Mouse (Mus musculus) limb, embryonic 15.5 days (tissue): ENCODE data around the gene Prkci. TPM values are rescaled to one million over a fixed set of nuclear protein-coding genes. Genes with fewer than 3 reads are reported as not detected.
A peak's percentile ranks its signal among the peaks of the same experiment; 100 is the strongest.

ENCODE experiments used
- ATAC-seq: fragments of 200-750 bp; cut with Nextera tagmentation; 2 replicates; pipeline ENCODE4 v1.8.0; 2017; ENCODE audit warnings: low read depth, moderate TSS enrichment; ENCODE audit not compliant: insufficient number of reproducible peaks, low FRiP score, low TSS enrichment
- H3K27ac ChIP-seq: fragments of 300-500 bp; sonication (generic); 2 replicates; pipeline ENCODE4 v1.5.1; 2015; ENCODE audit warnings: moderate library complexity, mild to moderate bottlenecking, inconsistent platforms
- H3K27me3 ChIP-seq: fragments of 300-500 bp; sonication (generic); 2 replicates; pipeline ENCODE4 v1.6.1; 2015; ENCODE audit warnings: inconsistent platforms
- H3K36me3 ChIP-seq: fragments of 300-500 bp; sonication (generic); 2 replicates; pipeline ENCODE4 v1.6.1; 2015; ENCODE audit warnings: inconsistent platforms
- H3K4me1 ChIP-seq: fragments of 300-500 bp; sonication (generic); 2 replicates; pipeline ENCODE4 v1.6.1; 2015; ENCODE audit warnings: inconsistent platforms
- H3K4me2 ChIP-seq: fragments of 300-500 bp; sonication (generic); 2 replicates; pipeline ENCODE4 v1.6.1; 2015; ENCODE audit warnings: mild to moderate bottlenecking, inconsistent platforms
- H3K4me3 ChIP-seq: fragments of 300-500 bp; sonication (generic); 2 replicates; pipeline ENCODE4 v1.5.1; 2015; ENCODE audit warnings: mild to moderate bottlenecking, inconsistent platforms
- H3K9ac ChIP-seq: fragments of 300-500 bp; sonication (generic); 2 replicates; pipeline ENCODE4 v1.6.1; 2015; ENCODE audit warnings: inconsistent platforms
- H3K9me3 ChIP-seq: fragments of 300-500 bp; sonication (generic); 2 replicates; pipeline ENCODE4 v1.6.1; 2016; ENCODE audit warnings: inconsistent platforms
- WGBS: fragments of 180-500 bp; shearing (Covaris S2); methylation state at CpG from one replicate; pipeline ENCODE4 v1.1.7; 2015; 5-methylcytosine and 5-hydroxymethylcytosine counted together
- polyA plus RNA-seq: library from polyadenylated mRNA; unstranded; fragments of >200 nt; fragmentation: Nextera tagmentation; extraction: Ambion mirVana; gene quantifications from 2 replicates; pipeline ENCODE4 v1.2.1, GENCODE M21; 2015

The Prkci gene
- polyA plus RNA-seq, 1 experiment from 2014 or later: 38.6 TPM

DNA sequence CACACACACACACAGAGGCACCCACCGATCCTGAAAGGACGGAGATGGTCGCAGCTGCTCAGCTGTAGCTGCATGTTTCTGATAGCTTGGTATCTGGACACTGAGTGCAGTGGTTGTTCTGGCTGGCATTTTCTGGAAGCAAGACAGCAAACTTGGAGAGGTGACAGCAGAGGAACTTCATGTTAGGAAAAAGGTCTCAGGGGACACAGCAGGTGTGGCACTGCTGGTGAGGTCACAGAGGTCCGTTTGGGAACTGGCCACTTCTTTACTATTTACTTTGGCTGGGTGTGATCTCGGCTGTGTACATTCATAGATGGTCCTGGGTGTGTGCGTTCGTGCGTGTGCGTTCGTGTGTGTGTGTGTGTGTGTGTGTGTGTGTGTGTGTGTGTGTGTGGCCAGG, 83.9 kb downstream of the Prkci start:
- no peak overlapping the region for H3K4me3 ChIP-seq
- no peaks in the 10 kb centered on the region for H3K27me3 ChIP-seq
- H3K9me3 ChIP-seq: no peaks in the 10 kb centered on the region
- peaks cover 10% of the 10 kb centered on the region for H3K4me1 ChIP-seq
- no peak overlapping the region for H3K9ac ChIP-seq
- H3K4me2 ChIP-seq: no peak overlapping the region
- H3K36me3 ChIP-seq: no peaks in the 10 kb centered on the region
- no peak overlapping the region for H3K27ac ChIP-seq
- 74% methylated on average over 10 of the region's 10 CpGs for WGBS
- no peak for ATAC-seq

DNA sequence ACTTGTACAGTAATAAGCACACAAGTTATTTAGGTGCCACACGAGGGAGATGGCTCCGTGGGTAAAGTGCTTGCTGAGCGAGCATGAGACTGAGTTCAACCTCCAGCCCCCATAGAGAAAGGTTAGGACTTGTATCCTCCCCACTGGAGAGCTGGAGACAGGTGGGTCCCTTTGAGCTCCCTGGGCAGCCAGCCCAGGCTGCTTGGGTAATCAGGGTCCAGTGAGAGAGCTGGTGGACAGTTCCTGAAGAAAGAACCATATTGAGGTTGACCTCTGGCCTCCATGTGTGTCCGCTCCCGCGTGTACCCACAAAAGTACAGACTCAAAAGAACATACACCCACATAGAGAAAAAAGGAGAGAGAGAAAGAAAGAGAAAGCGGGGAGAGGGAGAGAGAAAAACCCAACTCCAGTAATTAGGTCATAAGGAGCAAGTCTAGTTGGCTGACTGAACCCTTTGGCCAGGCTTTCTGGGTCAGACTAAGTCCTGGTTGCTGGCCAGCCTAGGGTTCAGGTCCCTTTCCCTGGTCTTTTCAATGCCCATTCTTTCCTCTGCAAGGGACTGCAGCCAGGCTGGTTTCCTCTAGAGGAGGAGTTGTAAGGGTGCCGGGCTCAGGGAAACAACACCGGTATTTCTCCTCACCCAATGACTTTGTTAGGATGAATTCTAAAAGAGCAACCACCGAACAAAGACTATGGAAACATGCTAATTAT, 85.4 kb downstream of the Prkci start:
- Histone ChIP-seq H3K4me2 (no peak overlapping the region), H3K27me3 (no peaks in the 10 kb centered on the region), H3K27ac (no peak overlapping the region), H3K9me3 (no peaks in the 10 kb centered on the region), H3K9ac (no peak overlapping the region), H3K4me1 (peaks cover 13% of the 10 kb centered on the region), H3K4me3 (no peak overlapping the region), H3K36me3 (no peaks in the 10 kb centered on the region)
- 83% methylated on average over 10 of the region's 10 CpGs for WGBS
- no peak for ATAC-seq

DNA sequence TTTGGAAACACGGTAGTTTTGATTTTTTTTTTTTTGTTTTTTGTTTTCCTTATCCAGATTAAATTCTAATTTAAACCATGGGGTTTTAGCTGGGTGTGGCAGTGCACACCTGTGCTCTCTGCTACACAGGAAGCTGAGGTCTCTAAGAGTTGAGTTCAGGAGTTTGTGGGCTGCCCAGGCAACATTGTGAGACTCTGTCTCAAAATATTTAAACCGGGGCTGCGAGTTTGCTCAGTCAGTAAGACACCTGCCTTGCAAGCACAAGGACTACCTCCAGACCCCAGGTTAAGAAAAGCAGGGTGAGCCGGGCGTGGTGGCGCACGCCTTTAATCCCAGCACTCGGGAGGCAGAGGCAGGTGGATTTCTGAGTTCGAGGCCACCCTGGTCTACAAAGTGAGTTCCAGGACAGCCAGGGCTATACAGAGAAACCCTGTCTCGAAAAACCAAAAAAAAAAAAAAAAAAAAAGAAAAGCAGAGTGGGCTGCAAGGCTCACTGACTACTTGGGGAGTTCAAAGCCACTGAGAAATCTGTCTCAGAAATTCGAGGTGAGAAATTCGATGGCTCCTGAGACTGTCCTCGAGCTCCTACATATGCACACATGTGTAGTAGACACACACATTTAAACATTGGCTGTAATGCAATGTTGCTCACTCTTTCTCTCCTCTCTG, 87.4 kb downstream of the Prkci start:
- Histone ChIP-seq H3K4me1 (peaks cover 10% of the 10 kb centered on the region), H3K9me3 (no peaks in the 10 kb centered on the region), H3K36me3 (no peaks in the 10 kb centered on the region), H3K4me3 (no peak overlapping the region), H3K9ac (no peak overlapping the region), H3K4me2 (no peak overlapping the region), H3K27me3 (no peaks in the 10 kb centered on the region), H3K27ac (no peak overlapping the region)
- ATAC-seq: no peak
- 87% methylated on average over 12 of the region's 13 CpGs for WGBS

DNA sequence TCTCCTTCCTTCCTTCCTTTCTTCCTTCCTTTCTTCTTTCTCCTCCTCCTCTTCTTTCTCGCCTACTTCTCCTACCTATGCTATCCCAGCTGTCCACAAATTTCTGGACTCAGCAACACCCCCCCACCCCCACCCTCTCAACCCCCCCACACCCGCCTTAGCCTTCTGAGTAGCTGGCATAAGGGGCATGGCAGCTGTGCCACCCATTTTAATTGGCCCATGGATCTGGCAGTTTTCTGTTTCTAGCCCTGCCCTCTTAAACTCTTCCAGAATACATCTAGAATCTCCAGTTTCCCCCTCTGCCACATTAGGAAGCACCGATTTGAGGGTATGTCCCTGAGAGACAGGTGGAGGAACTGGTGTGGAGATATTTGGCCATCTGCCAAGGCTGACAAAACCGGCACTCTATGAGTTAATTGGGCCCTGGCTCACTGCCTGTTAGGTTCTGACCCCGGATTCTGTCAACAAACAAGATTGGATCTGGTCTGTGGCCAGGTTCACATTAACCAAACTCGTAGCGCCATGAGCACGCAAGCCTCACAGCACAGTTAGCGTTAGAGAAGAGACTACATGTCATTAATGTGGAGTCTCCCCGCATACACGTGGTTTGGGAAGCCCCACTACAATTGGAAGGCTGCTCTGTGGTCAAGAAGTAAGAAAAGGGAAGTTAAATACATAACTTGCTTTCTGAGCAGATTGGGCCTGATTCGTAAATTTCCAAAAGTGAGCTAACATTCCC, 88.1 kb downstream of the Prkci start:
- no peak overlapping the region for H3K4me3 ChIP-seq
- H3K4me1 ChIP-seq: peaks cover 11% of the 10 kb centered on the region
- no peak overlapping the region; the same call in 1 of the 2 replicates for H3K27ac ChIP-seq
- H3K4me2 ChIP-seq: no peak overlapping the region
- H3K36me3 ChIP-seq: no peaks in the 10 kb centered on the region
- H3K9me3 ChIP-seq: no peaks in the 10 kb centered on the region
- WGBS: 33% methylated on average over 12 of the region's 12 CpGs
- no peak overlapping the region for H3K9ac ChIP-seq
- H3K27me3 ChIP-seq: no peaks in the 10 kb centered on the region
- no peak for ATAC-seq

DNA sequence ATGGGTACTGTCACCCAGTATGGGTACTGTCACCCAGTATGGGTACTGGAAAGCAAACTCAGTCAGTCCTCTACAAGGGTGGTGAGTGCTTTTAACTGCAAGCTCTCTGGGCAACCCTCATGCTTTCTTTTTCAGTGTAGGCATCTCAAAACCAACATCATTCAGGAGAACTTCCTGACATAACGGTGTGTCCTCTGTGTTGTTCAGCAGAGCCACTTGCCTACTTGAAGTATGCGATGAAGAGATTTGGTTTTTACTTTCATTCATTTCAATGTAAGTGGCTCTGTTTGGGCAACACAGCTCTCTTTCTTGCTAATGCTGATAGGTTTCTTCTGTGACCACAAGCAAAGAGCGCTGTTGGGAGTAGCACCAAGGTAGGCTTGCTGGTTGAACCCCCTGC, 89.5 kb downstream of the Prkci start:
- H3K27me3 ChIP-seq: no peaks in the 10 kb centered on the region
- H3K4me2 ChIP-seq: no peak overlapping the region
- no peak overlapping the region for H3K27ac ChIP-seq
- ATAC-seq: no peak
- H3K36me3 ChIP-seq: no peaks in the 10 kb centered on the region
- H3K9me3 ChIP-seq: no peaks in the 10 kb centered on the region
- 91% methylated on average over 3 of the region's 3 CpGs for WGBS
- H3K4me1 ChIP-seq: peaks cover 18% of the 10 kb centered on the region
- no peak overlapping the region for H3K4me3 ChIP-seq
- H3K9ac ChIP-seq: no peak overlapping the region

DNA sequence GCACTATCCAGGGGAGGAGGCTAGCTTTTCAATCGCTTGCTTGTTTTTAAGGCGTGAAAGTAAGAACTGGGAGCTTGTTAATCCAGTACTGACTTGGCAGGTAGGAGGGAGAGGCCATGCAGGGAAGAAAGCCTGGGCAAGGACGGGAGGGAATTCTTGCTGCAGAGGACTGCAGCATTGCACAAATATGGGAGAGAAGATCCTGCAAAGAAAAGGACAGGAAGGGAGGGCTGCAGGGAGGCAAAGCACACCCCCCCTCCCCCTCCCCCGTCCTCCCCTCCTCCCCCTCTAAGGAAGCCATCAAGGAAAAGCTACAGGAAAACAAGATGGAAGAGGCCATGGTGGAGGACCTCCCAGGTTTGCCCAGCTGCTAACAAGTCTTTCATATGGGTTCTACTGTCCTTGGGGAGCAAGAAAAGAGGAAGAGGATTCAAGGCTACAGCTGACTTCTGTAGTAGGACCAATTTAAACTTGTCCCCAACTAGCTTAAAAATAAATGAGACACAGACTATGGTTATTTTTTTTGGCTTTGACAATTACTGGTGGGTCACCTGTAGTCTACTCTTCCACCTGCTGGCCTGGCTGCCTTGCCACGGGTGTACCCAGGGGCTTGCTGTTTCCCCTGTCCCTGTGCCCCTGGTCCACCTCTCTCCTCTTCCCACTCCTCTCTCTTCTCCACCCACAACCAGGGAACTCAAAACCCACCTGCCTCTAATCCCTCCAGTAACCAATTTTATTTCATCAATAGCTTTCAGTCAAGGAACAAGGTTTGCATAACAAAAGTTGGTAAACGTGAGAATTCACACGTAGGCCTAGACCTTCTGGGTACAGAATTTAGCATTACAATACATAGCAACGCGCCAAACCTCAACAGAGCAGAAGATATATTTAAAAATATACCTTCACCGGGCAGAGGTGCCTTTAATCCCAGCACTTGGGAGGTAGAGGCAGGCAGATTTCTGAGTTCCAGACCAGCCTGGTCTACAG, 93.5 kb downstream of the Prkci start:
- ATAC-seq: no peak
- H3K27me3 ChIP-seq: no peaks in the 10 kb centered on the region
- WGBS: 40% methylated on average over 10 of the region's 10 CpGs
- peaks cover 15% of the 10 kb centered on the region for H3K4me1 ChIP-seq
- H3K9ac ChIP-seq: no peak overlapping the region
- H3K4me2 ChIP-seq: no peak overlapping the region
- H3K4me3 ChIP-seq: no peak overlapping the region
- no peak overlapping the region for H3K27ac ChIP-seq
- no peaks in the 10 kb centered on the region for H3K36me3 ChIP-seq
- no peaks in the 10 kb centered on the region for H3K9me3 ChIP-seq

DNA sequence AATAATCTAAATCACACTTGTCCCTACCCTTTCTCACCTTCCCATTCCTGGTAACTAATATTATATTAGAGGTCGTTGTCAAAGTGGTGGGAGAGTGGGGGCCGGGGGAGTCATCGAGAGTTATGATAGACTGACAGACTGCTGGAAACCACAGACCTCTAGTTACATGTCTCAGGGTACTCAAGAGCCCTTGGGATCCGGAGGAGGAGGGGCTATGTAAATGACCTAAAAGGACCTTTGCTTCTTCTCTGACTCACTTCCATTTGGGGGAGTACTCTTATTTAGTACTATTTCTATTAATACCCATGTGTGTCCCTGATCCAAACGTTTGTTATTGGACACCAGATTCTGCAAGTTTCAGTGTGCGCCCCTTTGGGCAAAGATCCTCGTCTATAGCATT, 94.4 kb downstream of the Prkci start:
- no peak overlapping the region for H3K4me2 ChIP-seq
- no peaks in the 10 kb centered on the region for H3K9me3 ChIP-seq
- H3K27ac ChIP-seq: no peak overlapping the region
- ATAC-seq: no peak
- H3K36me3 ChIP-seq: no peaks in the 10 kb centered on the region
- H3K9ac ChIP-seq: no peak overlapping the region
- no peak overlapping the region for H3K4me3 ChIP-seq
- H3K27me3 ChIP-seq: no peaks in the 10 kb centered on the region
- peaks cover 15% of the 10 kb centered on the region for H3K4me1 ChIP-seq
- 56% methylated on average over 7 of the region's 7 CpGs for whole genome bisulfite sequencing

DNA sequence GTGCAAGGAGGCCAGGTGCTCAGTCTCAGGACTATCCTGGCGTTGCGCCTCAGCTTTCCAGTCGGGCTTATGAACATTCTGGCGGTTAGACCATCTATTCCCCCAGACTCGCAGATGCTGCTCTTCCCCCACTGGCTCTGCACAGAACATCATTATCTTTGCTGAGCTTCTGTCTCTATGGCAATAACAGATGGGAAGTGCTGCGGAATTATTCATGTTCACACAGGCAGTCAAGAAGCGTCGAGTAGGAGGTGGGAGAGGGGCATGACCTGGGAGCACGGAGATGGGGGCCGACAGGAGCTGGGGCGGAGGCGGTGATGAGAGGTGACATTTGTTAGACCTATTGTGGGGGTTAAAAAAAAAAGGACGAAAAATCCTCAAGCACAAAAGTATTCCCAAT, 97.6 kb downstream of the Prkci start:
- 4% methylated on average over 13 of the region's 13 CpGs for WGBS
- Histone ChIP-seq H3K4me3 (peak overlapping the region; percentile 96), H3K27me3 (no peaks in the 10 kb centered on the region)

DNA sequence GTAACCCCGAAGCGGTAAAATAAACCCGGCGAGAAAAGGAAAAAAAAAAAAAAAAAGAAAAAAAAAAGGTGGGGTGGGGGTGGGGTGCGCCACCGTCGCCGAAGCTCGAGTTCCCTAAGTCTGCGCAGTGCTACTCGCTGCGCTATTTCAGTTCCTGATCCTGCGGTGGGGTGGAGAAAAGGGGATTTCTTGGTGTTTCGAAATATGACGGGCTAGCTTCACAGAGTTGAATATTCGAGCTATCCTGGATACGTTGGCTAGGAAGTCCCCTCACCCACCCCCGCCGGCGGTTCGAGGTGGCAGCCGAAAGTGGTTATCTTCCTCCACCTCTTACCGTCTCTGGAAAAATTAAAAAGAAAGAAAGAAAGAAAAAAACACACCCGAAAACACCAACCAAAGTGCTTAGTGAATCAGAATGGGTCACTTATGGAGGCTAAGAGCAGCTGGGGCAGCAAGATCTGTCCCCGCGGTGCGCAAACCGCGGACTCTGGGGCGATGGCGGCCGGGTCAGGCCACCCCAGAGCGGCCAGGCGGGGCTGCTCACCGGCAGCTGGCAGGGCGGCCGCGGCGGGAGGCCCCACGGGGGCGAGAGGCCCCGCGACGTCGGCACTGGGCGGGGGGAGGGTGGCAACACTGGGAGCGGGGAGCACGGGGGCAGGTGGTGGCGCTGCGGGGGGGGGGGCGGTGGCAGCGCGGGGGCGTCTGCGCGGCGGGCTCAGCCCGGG, 98.2 kb downstream of the Prkci start:
- H3K4me2 ChIP-seq: peak overlapping the region; percentile 77
- H3K27me3 ChIP-seq: no peaks in the 10 kb centered on the region
- H3K4me1 ChIP-seq: peaks cover 30% of the 10 kb centered on the region
- H3K4me3 ChIP-seq: peak overlapping the region; percentile 96
- peak; percentile 42 for ATAC-seq
- WGBS: under 1% methylated on average over 42 of the region's 58 CpGs
- H3K9ac ChIP-seq: peak overlapping the region; percentile 56
- no peaks in the 10 kb centered on the region for H3K9me3 ChIP-seq
- H3K36me3 ChIP-seq: peaks cover 9% of the 10 kb centered on the region; the same call in 1 of the 2 replicates
- H3K27ac ChIP-seq: peak overlapping the region; percentile 99

More for the DNA sequence above, 97.6 kb downstream of the Prkci start:
- 0 out of 2 replicates have a peak, but pooled peaks cover 6% of the 10 kb centered on the region for H3K36me3 ChIP-seq
- peak overlapping the region; percentile 77 for H3K4me2 ChIP-seq
- H3K27ac ChIP-seq: peak overlapping the region; percentile 99
- H3K9ac ChIP-seq: no peak overlapping the region
- no peaks in the 10 kb centered on the region for H3K9me3 ChIP-seq
- H3K4me1 ChIP-seq: peaks cover 32% of the 10 kb centered on the region
- ATAC-seq: no peak

DNA sequence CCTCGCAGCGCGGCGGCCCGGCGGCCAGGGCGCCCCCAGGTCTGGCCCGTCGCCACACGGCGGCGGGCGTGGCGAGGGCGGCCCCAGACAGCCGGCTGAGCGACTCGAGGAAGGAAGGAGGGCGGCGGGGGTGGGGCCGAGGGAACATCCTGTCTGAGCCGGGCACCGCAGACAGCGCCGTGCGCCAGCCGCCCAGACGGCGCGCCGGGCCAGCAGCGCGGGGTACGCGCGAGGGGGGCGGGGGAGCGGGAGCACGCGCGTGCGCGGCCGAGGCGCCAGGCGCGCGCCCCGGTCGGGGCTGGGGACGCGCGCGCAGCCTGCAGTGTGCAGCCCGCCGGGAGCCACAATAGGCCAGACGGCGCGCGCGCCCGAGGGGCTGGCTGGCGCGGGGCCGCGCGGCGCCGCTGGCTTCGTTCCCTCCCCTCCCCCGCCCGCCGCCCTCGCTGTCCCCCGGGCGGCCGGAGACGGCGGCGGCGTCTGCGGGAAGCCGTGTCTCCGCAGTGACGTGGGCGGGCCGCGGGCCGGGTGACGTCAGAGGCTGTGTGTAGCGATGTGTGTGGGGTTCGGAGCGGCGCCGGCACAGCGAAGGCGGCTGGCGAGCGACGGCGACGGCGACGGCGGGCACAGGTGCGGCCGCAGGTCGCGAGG, 99.1 kb downstream of the Prkci start, which contains the start of gene Skil:
Skil (plus strand) TSS at position 528 of the 648 bp plus-strand sequence.
- peak within 1 kb of the TSS; percentile 99 for H3K27ac ChIP-seq
- peaks cover 28% of the 10 kb centered on the region for H3K4me1 ChIP-seq
- H3K27me3 ChIP-seq: no peaks in the 10 kb centered on the region
- WGBS: 0% methylated on average over 63 of the region's 109 CpGs
- ATAC-seq: peak; percentile 97
- H3K4me3 ChIP-seq: peak within 1 kb of the TSS; percentile 96
- H3K36me3 ChIP-seq: peaks cover 9% of the 10 kb centered on the region; the same call in 1 of the 2 replicates
- peak within 1 kb of the TSS; percentile 82 for H3K9ac ChIP-seq
- no peaks in the 10 kb centered on the region for H3K9me3 ChIP-seq
- peak within 1 kb of the TSS; percentile 77 for H3K4me2 ChIP-seq
